Mouse (Mus musculus): Measurements from ENCODE around the gene Prdm11. TPM values are rescaled to one million over a fixed set of nuclear protein-coding genes. Genes with fewer than 3 reads are reported as not detected.

Prdm11 gene
- polyA plus RNA-seq, 1 experiment from 2014 or later = 2.6 TPM

DNA sequence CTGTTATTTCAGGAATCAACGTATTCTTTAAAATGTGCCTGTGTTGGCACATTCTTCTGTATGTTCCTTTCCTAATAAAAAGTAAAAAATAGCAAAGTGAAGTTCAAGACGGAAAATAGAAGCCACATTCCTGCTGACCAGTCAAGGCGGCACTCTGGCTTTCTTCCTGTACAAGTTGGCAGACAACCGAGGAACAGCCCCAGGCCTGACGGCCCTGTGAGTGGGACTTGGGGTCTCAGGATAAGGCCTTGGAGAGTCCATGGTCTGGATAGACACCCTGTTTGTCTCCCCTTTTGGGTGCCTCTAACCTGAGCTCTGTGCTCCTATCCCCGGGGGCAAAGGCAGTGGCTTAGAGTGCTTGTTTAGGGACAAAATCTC lies 30.6 kb upstream of the Prdm11 start:
- no peak for ATAC-seq (replicated peaks)
- Histone ChIP-seq H3K4me1 (no peaks in the 10 kb centered on the region), H3K27ac (replicated peaks) (no peak overlapping the region), H3K27me3 (no peaks in the 10 kb centered on the region), H3K36me3 (no peaks in the 10 kb centered on the region), H3K9me3 (no peaks in the 10 kb centered on the region), H3K4me2 (replicated peaks) (no peak overlapping the region), H3K9ac (replicated peaks) (no peak overlapping the region), H3K4me3 (no peak overlapping the region)
- WGBS = 75% methylated on average over 6 of the region's 6 CpGs

DNA sequence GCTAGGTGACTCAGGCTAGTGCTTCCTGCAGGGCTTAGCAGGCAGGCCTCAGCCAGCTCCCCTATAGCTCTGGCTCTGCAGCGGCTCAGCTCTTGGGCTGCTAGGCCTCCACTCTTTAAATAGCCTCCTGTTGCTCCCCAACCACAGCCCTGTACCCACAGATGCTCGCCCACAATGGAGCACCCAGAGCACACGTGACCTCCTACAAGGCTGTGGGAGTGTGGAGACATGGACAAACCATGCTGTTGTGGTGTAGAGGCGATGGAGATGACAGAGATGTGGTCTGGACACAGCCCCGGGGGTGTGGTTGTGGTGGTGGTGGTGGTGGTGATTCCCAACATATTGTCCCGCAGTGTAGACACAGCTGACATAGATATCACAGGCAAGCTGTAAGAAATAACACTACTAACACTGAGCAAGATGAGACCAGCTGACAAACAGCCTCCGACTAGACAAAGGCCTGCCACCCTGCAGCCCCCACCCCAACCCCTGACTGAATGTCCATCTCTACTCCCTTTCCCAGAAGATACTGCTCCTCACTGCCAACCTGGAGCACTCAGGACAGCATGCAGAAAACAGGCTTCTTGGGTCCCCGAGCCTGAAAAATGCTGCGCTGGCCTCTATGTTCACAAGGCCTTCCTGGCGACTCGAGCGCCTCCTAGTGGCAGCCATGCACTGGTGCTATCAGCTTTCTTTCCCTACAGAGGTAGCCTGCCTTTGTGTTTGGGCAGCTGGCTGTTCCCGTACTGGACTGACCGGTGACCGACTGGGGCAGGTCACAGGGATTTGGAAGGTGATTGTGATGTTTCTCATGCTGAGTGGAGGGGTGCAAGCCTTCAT lies 30.0 kb upstream of the Prdm11 start:
- Histone ChIP-seq H3K9ac (replicated peaks) (no peak overlapping the region), H3K4me1 (no peaks in the 10 kb centered on the region), H3K36me3 (no peaks in the 10 kb centered on the region), H3K4me3 (no peak overlapping the region), H3K27me3 (no peaks in the 10 kb centered on the region), H3K4me2 (replicated peaks) (no peak overlapping the region), H3K27ac (replicated peaks) (no peak overlapping the region), H3K9me3 (no peaks in the 10 kb centered on the region)
- 41% methylated on average over 15 of the region's 15 CpGs for WGBS
- peak; percentile 41; the same call in 1 of the 2 replicates for ATAC-seq (replicated peaks)

DNA sequence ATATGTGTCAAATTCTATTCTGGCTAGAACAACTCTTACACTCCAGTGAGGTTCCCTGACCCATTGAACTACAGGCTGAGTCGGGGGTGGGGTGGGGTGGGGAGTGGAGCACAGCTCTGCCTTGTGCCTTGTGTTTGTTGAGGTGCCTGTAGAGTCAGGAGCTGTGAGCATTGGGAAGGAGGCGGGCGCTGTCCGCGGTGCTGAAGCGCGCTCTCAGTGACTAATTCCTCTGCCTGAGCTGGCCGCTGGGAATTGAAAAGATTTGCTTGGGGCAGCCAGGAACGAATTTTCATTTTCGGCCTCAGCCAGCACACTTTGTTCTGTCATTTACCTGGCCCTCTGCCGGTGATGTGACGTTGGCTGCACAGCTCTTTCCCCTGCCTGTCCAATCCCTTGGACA lies 25.7 kb upstream of the Prdm11 start:
- no peaks in the 10 kb centered on the region for H3K27me3 ChIP-seq
- H3K9me3 ChIP-seq = no peaks in the 10 kb centered on the region
- ATAC-seq (replicated peaks) = no peak
- WGBS = 6% methylated on average over 12 of the region's 12 CpGs
- no peak overlapping the region for H3K4me2 ChIP-seq (replicated peaks)
- no peak overlapping the region for H3K27ac ChIP-seq (replicated peaks)
- no peak overlapping the region for H3K4me3 ChIP-seq
- H3K4me1 ChIP-seq = no peaks in the 10 kb centered on the region
- no peaks in the 10 kb centered on the region for H3K36me3 ChIP-seq
- no peak overlapping the region for H3K9ac ChIP-seq (replicated peaks)

DNA sequence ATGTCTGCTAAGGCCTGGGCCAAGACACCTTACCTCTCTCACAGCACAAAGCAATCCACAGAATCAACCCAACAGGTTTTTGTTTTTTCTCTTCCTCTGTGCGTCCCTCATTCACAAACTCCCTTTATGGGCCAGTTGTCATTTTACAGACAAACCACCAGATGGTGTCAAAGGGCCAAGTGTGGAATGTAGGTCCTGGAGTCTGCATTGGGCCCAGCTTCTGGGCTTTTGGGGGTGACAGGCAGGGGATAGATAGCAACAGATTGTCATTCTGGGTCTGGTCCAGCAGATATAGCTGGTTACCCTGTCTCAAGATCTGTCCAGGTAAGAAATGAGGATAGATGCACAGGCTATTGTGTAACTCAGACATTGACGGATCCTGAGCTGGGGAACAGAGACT lies 23.0 kb upstream of the Prdm11 start:
- ATAC-seq (replicated peaks) = peak; percentile 44

DNA sequence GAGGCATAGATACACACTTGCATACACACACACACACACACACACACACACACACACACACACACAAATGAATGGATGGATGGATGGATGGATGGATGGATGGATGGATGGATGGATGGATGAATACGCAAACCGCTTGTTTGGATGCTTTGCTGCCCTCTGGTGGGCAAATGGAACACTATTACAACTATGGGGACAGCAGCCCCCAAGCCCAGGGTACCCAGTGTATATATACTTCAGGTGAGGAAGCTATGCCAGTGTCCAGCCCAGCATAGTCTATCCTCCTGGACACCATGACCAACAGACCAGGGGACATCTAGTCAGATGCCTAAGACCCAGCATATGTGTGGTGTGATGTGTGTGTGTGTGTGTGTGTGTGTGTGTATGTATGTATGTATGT lies 17.4 kb upstream of the Prdm11 start:
- no peaks in the 10 kb centered on the region for H3K9me3 ChIP-seq
- no peak overlapping the region for H3K27ac ChIP-seq (replicated peaks)
- no peak overlapping the region for H3K4me2 ChIP-seq (replicated peaks)
- no peak overlapping the region for H3K4me3 ChIP-seq
- WGBS = 11% methylated on average over 2 of the region's 2 CpGs
- H3K4me1 ChIP-seq = no peaks in the 10 kb centered on the region
- H3K9ac ChIP-seq (replicated peaks) = no peak overlapping the region
- no peaks in the 10 kb centered on the region for H3K27me3 ChIP-seq
- no peaks in the 10 kb centered on the region for H3K36me3 ChIP-seq
- ATAC-seq (replicated peaks) = peak; percentile 71

More for the DNA sequence above, 23.0 kb upstream of the Prdm11 start:
- Histone ChIP-seq H3K9me3 (no peaks in the 10 kb centered on the region), H3K27me3 (no peaks in the 10 kb centered on the region), H3K36me3 (no peaks in the 10 kb centered on the region), H3K4me1 (no peaks in the 10 kb centered on the region), H3K4me2 (replicated peaks) (no peak overlapping the region), H3K9ac (replicated peaks) (no peak overlapping the region), H3K4me3 (no peak overlapping the region), H3K27ac (replicated peaks) (no peak overlapping the region)
- whole genome bisulfite sequencing = 40% methylated on average over 2 of the region's 2 CpGs

DNA sequence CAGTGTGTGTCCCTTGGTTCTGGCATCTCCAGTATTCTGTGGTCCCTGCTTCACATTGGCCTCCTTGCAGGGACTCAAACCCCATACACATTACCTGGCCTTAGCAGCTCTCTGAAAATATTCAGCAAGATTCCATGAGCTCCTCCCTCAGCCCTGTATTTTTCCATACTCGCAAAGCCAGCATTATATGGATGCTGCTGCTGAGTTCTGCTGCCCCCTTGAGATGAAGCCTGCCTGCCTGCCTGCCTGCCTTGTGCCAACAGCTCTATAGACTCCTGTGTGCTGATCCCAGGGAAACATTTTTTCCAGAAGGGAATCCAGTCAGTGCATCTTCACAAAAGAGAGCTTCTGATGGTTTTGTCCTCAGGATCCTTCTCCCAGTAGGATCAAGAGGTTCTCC lies 5.9 kb upstream of the Prdm11 start:
- no peak overlapping the region for H3K9ac ChIP-seq (replicated peaks)
- H3K4me1 ChIP-seq = 0 out of 2 replicates have a peak, but pooled peaks cover under 1% of the 10 kb centered on the region
- ATAC-seq (replicated peaks) = no peak
- no peak overlapping the region for H3K27ac ChIP-seq (replicated peaks)
- no peak overlapping the region for H3K4me3 ChIP-seq
- WGBS = 20% methylated on average over 1 of the region's 1 CpGs
- no peaks in the 10 kb centered on the region for H3K27me3 ChIP-seq
- no peaks in the 10 kb centered on the region for H3K9me3 ChIP-seq
- H3K36me3 ChIP-seq = no peaks in the 10 kb centered on the region
- no peak overlapping the region for H3K4me2 ChIP-seq (replicated peaks)

DNA sequence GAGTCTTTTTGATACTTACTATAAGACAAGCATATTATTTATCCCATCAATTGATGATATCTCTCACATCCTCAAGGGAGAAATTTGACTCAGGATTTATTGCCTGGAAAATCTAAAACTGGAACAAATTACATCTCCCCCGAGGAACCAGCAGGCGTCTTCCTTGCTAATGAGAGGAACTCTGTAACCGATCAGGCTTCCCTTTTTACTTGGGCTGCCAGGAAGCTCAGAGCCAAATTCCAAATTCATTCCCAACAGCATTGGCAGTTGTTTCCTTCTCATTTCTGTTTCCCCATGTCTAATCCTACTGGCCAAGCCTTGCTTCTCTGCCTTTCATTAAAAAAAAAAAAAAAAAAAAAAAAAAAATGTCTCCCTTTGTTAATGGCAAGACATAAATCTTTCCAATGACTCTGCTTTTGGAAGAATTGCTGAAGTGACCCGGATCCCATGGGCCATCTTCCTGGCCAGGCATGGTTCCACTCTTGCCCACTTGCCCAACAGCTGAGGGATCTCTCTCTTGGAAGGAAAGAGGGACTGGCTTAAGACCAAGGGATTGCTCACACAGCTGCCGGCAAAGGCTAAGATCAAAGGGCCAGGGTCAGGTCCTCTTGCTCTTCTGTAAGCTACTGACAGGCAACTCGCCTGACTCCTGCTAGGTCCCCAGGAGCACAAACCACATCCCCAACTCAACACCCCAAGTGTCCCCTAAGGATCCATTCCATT lies 2.8 kb upstream of the Prdm11 start:
- H3K27me3 ChIP-seq = no peaks in the 10 kb centered on the region
- no peak overlapping the region for H3K4me3 ChIP-seq
- peaks cover 17% of the 10 kb centered on the region for H3K4me1 ChIP-seq
- no peak overlapping the region for H3K9ac ChIP-seq (replicated peaks)
- WGBS = 56% methylated on average over 6 of the region's 6 CpGs
- H3K4me2 ChIP-seq (replicated peaks) = no peak overlapping the region
- ATAC-seq (replicated peaks) = no peak
- no peaks in the 10 kb centered on the region for H3K36me3 ChIP-seq
- no peak overlapping the region for H3K27ac ChIP-seq (replicated peaks)
- no peaks in the 10 kb centered on the region for H3K9me3 ChIP-seq

DNA sequence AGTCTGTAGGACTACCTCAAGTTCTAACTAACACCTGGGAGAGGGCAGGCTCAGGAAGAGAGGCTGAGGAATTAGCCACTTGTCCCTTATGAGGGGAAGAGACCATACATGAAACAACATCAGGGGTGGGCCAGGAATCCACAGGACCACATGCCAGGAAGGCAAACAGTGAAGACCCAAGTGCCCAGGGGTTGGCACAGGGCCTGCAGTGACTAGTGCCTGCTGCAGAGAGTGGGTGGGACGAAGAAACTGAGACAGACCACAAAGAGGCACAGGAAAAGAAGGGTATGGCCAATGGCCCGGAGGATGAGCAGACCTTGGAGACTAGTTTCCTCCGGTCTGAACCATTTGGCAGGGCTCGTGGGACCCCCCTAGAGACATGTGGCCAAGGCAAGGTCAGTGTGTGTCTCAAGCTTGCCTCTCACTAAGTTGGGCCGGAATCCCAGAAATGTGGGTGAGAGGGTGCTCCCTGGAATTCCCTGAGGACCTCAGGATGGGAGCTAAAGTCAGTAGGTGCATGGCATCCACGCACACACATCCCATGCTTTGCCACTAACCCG lies 1.6 kb upstream of the Prdm11 start:
- ATAC-seq (replicated peaks) = no peak
- no peak overlapping the region for H3K4me2 ChIP-seq (replicated peaks)

DNA sequence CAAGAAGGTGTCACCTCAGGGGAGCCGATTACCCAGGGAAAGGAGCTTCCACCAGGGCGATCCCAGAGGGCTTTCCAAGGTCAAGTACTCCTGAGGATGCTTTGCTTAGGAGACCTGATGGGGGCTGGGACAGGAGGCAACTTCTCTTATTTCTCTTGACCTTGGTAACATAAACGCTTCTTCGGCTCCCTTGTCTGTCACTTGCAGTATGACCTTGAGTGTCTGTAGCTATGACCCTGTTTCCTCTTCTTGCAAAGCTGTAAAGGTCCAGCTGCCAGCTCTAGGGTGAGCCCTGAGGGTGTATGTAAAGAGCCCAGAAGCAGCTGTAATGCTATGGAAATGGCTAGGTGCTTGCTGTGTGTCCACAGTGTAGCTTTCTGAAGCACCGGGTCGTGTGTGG lies 1.1 kb upstream of the Prdm11 start:
- H3K27ac ChIP-seq (replicated peaks) = no peak overlapping the region
- no peaks in the 10 kb centered on the region for H3K27me3 ChIP-seq
- no peak overlapping the region for H3K9ac ChIP-seq (replicated peaks)
- ATAC-seq (replicated peaks) = no peak
- no peaks in the 10 kb centered on the region for H3K9me3 ChIP-seq
- H3K4me1 ChIP-seq = peaks cover 17% of the 10 kb centered on the region
- no peak overlapping the region for H3K4me3 ChIP-seq
- H3K4me2 ChIP-seq (replicated peaks) = no peak overlapping the region
- WGBS = 95% methylated on average over 6 of the region's 6 CpGs
- no peaks in the 10 kb centered on the region for H3K36me3 ChIP-seq

More for the DNA sequence above, 1.6 kb upstream of the Prdm11 start:
- H3K4me3 ChIP-seq = no peak overlapping the region
- 88% methylated on average over 7 of the region's 7 CpGs for WGBS
- H3K36me3 ChIP-seq = no peaks in the 10 kb centered on the region
- no peak overlapping the region for H3K27ac ChIP-seq (replicated peaks)
- no peaks in the 10 kb centered on the region for H3K27me3 ChIP-seq
- H3K9ac ChIP-seq (replicated peaks) = no peak overlapping the region
- peaks cover 17% of the 10 kb centered on the region for H3K4me1 ChIP-seq
- H3K9me3 ChIP-seq = no peaks in the 10 kb centered on the region

DNA sequence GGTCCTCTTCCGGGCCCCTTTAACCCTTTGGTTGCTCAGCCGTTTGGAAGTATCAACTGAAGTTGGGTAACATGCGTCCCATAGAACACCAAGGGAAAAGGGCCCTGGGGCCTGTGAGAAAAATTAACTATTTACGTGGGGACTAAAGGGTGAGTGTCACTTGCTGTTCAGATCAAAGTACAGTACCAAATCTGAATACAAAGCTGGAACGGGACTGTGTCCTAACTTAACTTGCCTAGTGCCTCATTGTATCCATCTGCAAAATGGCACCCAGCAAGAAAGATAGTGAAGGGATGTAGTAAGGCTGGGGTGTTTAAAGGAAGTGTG lies 505 bp upstream of the Prdm11 start:
- Histone ChIP-seq H3K9ac (replicated peaks) (peak overlapping the region; percentile 85), H3K9me3 (no peaks in the 10 kb centered on the region), H3K27me3 (no peaks in the 10 kb centered on the region), H3K27ac (replicated peaks) (peak overlapping the region; percentile 90), H3K36me3 (no peaks in the 10 kb centered on the region), H3K4me1 (peaks cover 19% of the 10 kb centered on the region), H3K4me3 (peak overlapping the region; percentile 63), H3K4me2 (replicated peaks) (peak overlapping the region; percentile 70)
- WGBS = 19% methylated on average over 5 of the region's 5 CpGs
- no peak for ATAC-seq (replicated peaks)

DNA sequence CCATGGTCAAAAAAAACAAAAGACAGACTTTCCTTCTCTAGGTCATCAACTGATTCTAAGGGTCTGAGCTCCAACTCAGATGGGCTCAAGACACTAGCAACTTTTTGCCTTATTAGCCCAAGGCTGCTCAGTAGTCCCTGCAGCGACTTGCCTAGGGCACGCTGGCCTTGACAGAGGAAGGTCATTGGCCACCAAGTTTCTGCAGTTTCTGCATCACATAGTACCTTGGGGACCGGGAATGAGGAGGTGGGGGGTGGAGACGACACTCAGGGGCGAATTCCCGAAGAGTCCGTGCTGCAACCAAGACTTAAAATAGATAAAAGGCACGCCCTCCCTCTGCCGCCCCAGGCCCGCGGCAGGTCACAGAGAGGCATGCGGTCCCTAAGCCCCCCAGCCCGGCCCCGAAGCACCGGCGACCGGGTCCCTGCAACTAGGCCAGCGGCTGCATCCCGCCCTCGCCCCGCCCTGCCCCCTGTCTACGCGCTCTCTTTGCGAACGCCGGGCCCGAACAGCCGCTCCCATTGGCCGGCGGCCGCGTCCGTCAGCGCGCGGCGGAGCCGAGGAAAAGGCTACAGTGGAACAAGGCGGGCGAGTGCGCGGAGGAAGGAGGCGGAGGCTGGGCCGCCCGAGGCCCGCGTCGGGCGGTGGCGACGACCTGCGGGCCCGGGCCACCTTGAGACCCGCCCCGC lies 694 bp downstream of the Prdm11 start:
- Histone ChIP-seq H3K4me3 (peak overlapping the region; percentile 63), H3K9ac (replicated peaks) (peak overlapping the region; percentile 85), H3K4me1 (peaks cover 28% of the 10 kb centered on the region), H3K4me2 (replicated peaks) (peak overlapping the region; percentile 70), H3K27me3 (no peaks in the 10 kb centered on the region), H3K9me3 (no peaks in the 10 kb centered on the region), H3K27ac (replicated peaks) (peak overlapping the region; percentile 90), H3K36me3 (no peaks in the 10 kb centered on the region)
- 1% methylated on average over 50 of the region's 55 CpGs for WGBS
- peak; percentile 98 for ATAC-seq (replicated peaks)
